Mouse (Mus musculus) megakaryocyte progenitor cell, adult 5-6 weeks (primary cell): ENCODE measurements around the gene Exoc1. TPM values are rescaled to one million over a fixed set of nuclear protein-coding genes. Genes with fewer than 3 reads are reported as not detected.

ENCODE experiments used
- ATAC-seq: replicated peaks from 2 replicates; pipeline ENCODE4 v1.8.0; 2016; ENCODE audit warnings: mild to moderate bottlenecking, moderate TSS enrichment, inconsistent platforms; ENCODE audit not compliant: poor library complexity
- total RNA-seq, 2 experiments: library from RNA; stranded (forward) in 1 of 2; stranded (reverse) in 1 of 2; fragments of 157-497, 149-512 nt in 1 of 2; fragments of 200-1000 nt in 1 of 2; gene quantifications; 2 replicates each; pipeline versions ENCODE4 v1.2.3 to v1.2.4; 2015 to 2017

Exoc1 gene
- total RNA-seq, 2 experiments from 2014 or later = 52.0 to 60.5 TPM

DNA sequence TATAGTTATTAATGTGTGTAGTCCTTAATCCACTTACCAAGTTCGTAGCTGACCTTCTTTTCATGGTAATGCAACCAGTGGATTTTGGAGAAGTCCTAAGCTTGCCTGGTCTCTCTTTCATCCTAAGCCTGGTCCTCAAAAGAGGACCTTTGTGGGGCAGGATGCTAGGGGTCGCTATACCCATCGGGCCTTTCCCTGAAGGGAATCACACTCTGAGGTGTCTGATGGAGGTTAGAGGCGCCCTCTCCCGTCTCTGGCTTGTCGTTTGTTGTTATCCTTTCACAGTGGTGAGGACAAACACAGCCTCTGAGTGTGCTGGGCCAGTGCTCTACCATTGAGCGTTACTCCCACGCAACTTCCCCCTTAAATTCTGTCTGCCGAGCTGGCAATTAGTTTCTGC lies 62.8 kb downstream of the Exoc1 start:
- no peak for ATAC-seq

GRCm38 (mm10) chr5:76609702-76610370 lies 80.7 kb downstream of the Exoc1 start:
- no peak for ATAC-seq

DNA sequence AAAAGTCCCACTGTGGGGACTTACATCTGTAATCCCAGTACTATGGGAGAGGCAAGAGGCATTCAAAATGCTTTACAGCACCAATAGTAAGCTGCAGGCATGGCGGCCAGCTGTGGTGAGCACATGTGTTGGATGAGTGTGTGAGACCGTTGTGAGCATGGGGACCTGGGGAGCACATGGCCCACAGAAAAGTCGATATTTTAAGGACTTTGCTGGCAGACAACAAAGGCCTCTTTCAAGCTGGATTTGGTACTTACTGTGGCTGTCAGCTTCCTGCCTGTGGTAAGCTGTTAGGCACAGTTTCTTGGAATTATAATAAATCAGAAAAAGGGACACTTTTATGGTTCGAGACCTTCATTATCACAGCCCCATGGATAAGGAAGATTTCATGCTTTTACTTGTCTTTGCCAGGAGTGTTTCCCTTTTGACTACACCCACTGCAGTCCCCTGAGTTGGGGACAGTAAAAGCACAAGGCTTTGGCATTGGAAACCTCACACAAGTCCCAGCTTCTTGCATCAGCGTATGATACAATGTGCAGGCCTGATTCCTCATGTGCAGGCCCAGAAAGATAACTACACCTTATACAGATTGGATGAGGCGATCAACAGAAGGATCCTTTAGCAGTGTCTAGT lies 83.9 kb downstream of the Exoc1 start:
- ATAC-seq = no peak

DNA sequence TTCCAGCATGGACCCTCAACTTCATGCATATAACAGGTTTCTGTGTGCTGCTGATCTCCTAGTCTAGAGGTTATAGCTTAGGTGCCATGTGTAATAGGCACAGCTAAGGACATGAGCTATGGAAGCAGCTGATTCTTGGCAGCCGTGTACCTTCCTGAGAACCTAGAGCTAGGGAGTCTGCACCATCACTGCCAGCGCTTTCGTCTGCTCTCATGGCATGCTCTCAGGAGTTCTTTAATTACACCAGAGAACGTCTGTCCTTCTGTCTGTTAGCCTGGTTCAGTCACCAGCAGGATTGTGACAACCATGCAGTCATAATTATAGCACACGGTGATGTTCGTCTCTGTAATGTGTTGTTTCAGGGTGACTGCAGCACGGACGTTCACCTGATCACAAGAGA lies 86.2 kb downstream of the Exoc1 start:
- ATAC-seq = no peak

GRCm38 (mm10) chr5:76616196-76616747 lies 87.2 kb downstream of the Exoc1 start:
- no peak for ATAC-seq

DNA sequence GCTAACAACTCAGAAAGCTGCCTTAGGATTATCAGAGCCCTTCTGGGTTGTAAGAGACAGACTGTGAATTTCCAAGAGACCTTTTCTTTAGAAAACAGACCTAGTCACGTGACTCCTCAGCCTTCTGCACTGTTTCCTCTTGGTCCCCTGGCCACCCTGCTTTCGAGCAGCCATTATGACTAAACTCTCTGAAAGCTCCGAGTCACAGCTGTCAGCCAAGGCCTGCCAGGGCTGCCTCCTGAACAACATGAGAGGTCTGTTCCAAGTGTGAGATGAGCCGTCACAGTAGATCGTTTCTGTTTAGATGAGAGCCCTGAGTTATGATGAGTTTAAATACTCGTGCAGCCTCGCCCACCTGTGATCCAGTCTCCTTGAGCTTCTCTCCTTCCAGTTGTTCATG lies 89.6 kb downstream of the Exoc1 start:
- no peak for ATAC-seq

Other genes with a start within 250 kb of the Exoc1 start
- gene Clock, start 224.5 kb upstream of the Exoc1 start, total RNA-seq (2015) = 5.9 and 6.1 TPM in 2 replicates
- gene Clock, start 224.5 kb upstream of the Exoc1 start, total RNA-seq (2017) = 7.1 and 7.5 TPM in 2 replicates
- not detected in 2 replicates for gene Pdcl2, start 198.2 kb upstream of the Exoc1 start, total RNA-seq (2015)
- not detected in 2 replicates for gene Pdcl2, start 198.2 kb upstream of the Exoc1 start, total RNA-seq (2017)
- not detected in 2 replicates for gene Nmu, start 165.5 kb upstream of the Exoc1 start, total RNA-seq (2015)
- not detected in 2 replicates for gene Nmu, start 165.5 kb upstream of the Exoc1 start, total RNA-seq (2017)
- gene Gm7271, start 45.3 kb upstream of the Exoc1 start, total RNA-seq (2015) = not detected in 2 replicates
- gene Gm7271, start 45.3 kb upstream of the Exoc1 start, total RNA-seq (2017) = not detected in 2 replicates
- gene Cep135, start 59.4 kb downstream of the Exoc1 start, total RNA-seq (2015) = 9.6 and 10.2 TPM in 2 replicates
- 13.7 and 17.4 TPM in 2 replicates for gene Cep135, start 59.4 kb downstream of the Exoc1 start, total RNA-seq (2017)
- 2.9 and 3.7 TPM in 2 replicates for gene C530008M17Rik, start 127.2 kb downstream of the Exoc1 start, total RNA-seq (2015)
- gene C530008M17Rik, start 127.2 kb downstream of the Exoc1 start, total RNA-seq (2017) = 0.21 and 1.3 TPM in 2 replicates